Mouse (Mus musculus) kidney, postnatal 0 days (tissue): Measurements from ENCODE around the gene Pfas. TPM values are rescaled to one million over a fixed set of nuclear protein-coding genes. Genes with fewer than 3 reads are reported as not detected.

Experiments used
- ATAC-seq: fragments of 200-750 bp; cut with Nextera tagmentation; replicated peaks from 2 replicates; pipeline ENCODE4 v1.8.0; 2017; ENCODE audit warnings: low read depth, moderate number of reproducible peaks, moderate TSS enrichment, moderate library complexity; ENCODE audit not compliant: low FRiP score
- DNase-seq: peaks from one replicate; pipeline ENCODE4 v3.0.0-alpha.2; 2016; ENCODE audit warnings: low spot score
- H3K27ac ChIP-seq: fragments of 300-500 bp; sonication (generic); 2 replicates; pipeline ENCODE4 v1.5.1; 2014; ENCODE audit warnings: mild to moderate bottlenecking
- H3K27me3 ChIP-seq: fragments of 300-500 bp; sonication (generic); 2 replicates; pipeline ENCODE4 v1.6.1; 2014; ENCODE audit warnings: low read length, mixed read lengths; ENCODE audit not compliant: insufficient read depth
- H3K36me3 ChIP-seq: fragments of 300-500 bp; sonication (generic); 2 replicates; pipeline ENCODE4 v1.6.1; 2014; ENCODE audit warnings: low read length, mixed read lengths; ENCODE audit not compliant: insufficient read depth
- H3K4me1 ChIP-seq: fragments of 300-500 bp; sonication (generic); replicated peaks from 2 replicates; pipeline ENCODE4 v1.6.1; 2014; ENCODE audit warnings: antibody characterized with exemption, low read length, mixed read lengths; ENCODE audit not compliant: insufficient read depth
- H3K4me2 ChIP-seq: fragments of 300-500 bp; sonication (generic); 2 replicates; pipeline ENCODE4 v1.6.1; 2014; ENCODE audit warnings: mild to moderate bottlenecking, low read length, moderate library complexity, mixed read lengths
- H3K4me3 ChIP-seq: fragments of 300-500 bp; sonication (generic); replicated peaks from 2 replicates; pipeline ENCODE4 v1.5.1; 2014; ENCODE audit warnings: low read depth, low read length
- H3K9ac ChIP-seq: fragments of 300-500 bp; sonication (generic); 2 replicates; pipeline ENCODE4 v1.6.1; 2014; ENCODE audit warnings: low read depth, low read length
- H3K9me3 ChIP-seq: fragments of 300-500 bp; sonication (generic); replicated peaks from 2 replicates; pipeline ENCODE4 v1.6.1; 2016; ENCODE audit warnings: low read length, inconsistent platforms, mixed read lengths
- CTCF ChIP-seq: IDR thresholded peaks from 2 replicates; pipeline ENCODE4 v1.5.1; 2016; ENCODE audit warnings: antibody characterized with exemption, low read depth, mild to moderate bottlenecking, moderate library complexity
- WGBS: fragments of 180-500 bp; shearing (Covaris S2); extraction: QIAGEN DNeasy Blood & Tissue Kit; methylation state at CpG from one replicate; pipeline ENCODE4 v1.1.7; 2014; 5-methylcytosine and 5-hydroxymethylcytosine counted together
- polyA plus RNA-seq: library from polyadenylated mRNA; unstranded; fragments of >200 nt; fragmentation: Nextera tagmentation; extraction: Ambion mirVana; gene quantifications from 2 replicates; pipeline ENCODE4 v1.2.1, GENCODE M21; 2015

The Pfas gene
- polyA plus RNA-seq, 1 experiment from 2014 or later = 20.9 TPM

- Histone ChIP-seq H3K4me1 (peaks cover 11% of the 10 kb centered on the region), H3K27ac (no peak overlapping the region), H3K4me3 (no peak overlapping the region), H3K36me3 (0 out of 2 replicates have a peak, but pooled peaks cover 17% of the 10 kb centered on the region), H3K27me3 (no peaks in the 10 kb centered on the region), H3K9ac (0 out of 2 replicates have a peak overlapping the region, but pooled peaks have one; percentile 18), H3K9me3 (no peaks in the 10 kb centered on the region), H3K4me2 (0 out of 2 replicates have a peak overlapping the region, but pooled peaks have one; percentile 87)
- ATAC-seq = no peak
- DNase-seq = no peak
- WGBS = 90% methylated on average over 12 of the region's 12 CpGs
- TF ChIP-seq CTCF = no peak
Observed at GRCm38 (mm10) chr11:69047592-69047991, 39.3 kb upstream of the Pfas start.

GRCm38 (mm10) chr11:69046395-69046774 is 38.1 kb upstream of the Pfas start:
- no peak for DNase-seq
- peak overlapping the region; percentile 66 for H3K9ac ChIP-seq
- no peak for ATAC-seq
- H3K27ac ChIP-seq = peak overlapping the region; percentile 84; the same call in 1 of the 2 replicates
- TF ChIP-seq CTCF = no peak
- no peaks in the 10 kb centered on the region for H3K9me3 ChIP-seq
- 6% methylated on average over 9 of the region's 9 CpGs for WGBS
- 0 out of 2 replicates have a peak, but pooled peaks cover 17% of the 10 kb centered on the region for H3K36me3 ChIP-seq
- no peaks in the 10 kb centered on the region for H3K27me3 ChIP-seq
- peaks cover 11% of the 10 kb centered on the region for H3K4me1 ChIP-seq
- peak overlapping the region; percentile 80 for H3K4me3 ChIP-seq
- H3K4me2 ChIP-seq = peak overlapping the region; percentile 87

- Histone ChIP-seq H3K9me3 (no peaks in the 10 kb centered on the region), H3K36me3 (0 out of 2 replicates have a peak, but pooled peaks cover 13% of the 10 kb centered on the region), H3K4me3 (peak within 1 kb of the TSS; percentile 80), H3K9ac (peak within 1 kb of the TSS; percentile 66), H3K27ac (peak within 1 kb of the TSS; percentile 84), H3K4me2 (peak within 1 kb of the TSS; percentile 87), H3K4me1 (peaks cover 11% of the 10 kb centered on the region), H3K27me3 (no peaks in the 10 kb centered on the region)
- TF ChIP-seq CTCF = no peak
- ATAC-seq (peak; percentile 63), DNase-seq (peak; percentile 97)
- under 1% methylated on average over 52 of the region's 54 CpGs for WGBS
Observed at GRCm38 (mm10) chr11:69045531-69046394, 37.5 kb upstream of the Pfas start, which contains the start of gene Aurkb. Aurkb (plus strand) TSS chr11:69045647.

- TF ChIP-seq CTCF = no peak
- Histone ChIP-seq H3K36me3 (peaks cover 13% of the 10 kb centered on the region), H3K9me3 (no peaks in the 10 kb centered on the region), H3K4me2 (0 out of 2 replicates have a peak overlapping the region, but pooled peaks have one; percentile 68), H3K27ac (no peak overlapping the region), H3K4me3 (no peak overlapping the region), H3K27me3 (no peaks in the 10 kb centered on the region), H3K9ac (no peak overlapping the region), H3K4me1 (peaks cover 12% of the 10 kb centered on the region; the same call in 1 of the 2 replicates)
- DNase-seq (no peak), ATAC-seq (no peak)
- 78% methylated on average over 5 of the region's 5 CpGs for WGBS
Observed at GRCm38 (mm10) chr11:69038173-69038572, 29.9 kb upstream of the Pfas start.

DNA sequence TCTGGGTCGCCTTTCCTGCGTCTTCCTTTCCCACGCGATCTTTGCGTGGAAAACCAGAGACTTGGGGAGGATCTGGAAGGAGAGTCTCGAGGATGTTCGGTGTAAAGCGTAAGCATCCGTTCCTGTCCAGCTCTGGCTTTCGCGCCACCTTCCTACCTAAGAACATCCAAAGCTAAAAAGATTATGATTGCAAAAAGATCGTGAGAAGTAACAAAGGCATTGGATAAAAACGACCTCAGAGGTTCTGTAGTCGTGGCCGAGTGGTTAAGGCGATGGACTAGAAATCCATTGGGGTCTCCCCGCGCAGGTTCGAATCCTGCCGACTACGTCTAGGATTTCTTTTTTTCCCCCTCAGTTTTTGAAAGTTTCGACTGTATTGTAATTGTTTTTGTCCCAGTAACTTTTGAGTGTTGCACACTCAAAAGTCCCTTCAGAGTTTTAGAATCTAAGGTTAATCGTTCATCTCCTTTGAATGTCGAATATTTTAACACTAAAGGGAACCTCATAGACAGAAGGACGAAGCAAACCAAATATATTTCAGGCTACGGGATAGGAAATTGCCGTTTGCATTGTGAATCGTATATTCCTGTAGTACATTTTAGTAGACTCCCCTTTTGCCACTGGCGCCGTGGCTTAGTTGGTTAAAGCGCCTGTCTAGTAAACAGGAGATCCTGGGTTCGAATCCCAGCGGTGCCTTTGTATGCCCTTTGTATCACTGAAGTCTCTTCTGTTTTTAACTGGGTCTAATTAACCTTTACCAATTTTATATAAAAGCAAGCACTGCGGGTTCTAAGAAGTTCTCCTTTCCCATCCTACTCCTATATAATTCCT is 29.2 kb upstream of the Pfas start:
- no peak for TF ChIP-seq CTCF
- peak overlapping the region; percentile 62 for H3K4me2 ChIP-seq
- H3K9me3 ChIP-seq = no peaks in the 10 kb centered on the region
- peak overlapping the region; percentile 75 for H3K9ac ChIP-seq
- ATAC-seq (no peak), DNase-seq (peak; percentile 88)
- H3K27me3 ChIP-seq = no peaks in the 10 kb centered on the region
- H3K4me1 ChIP-seq = peaks cover 12% of the 10 kb centered on the region; the same call in 1 of the 2 replicates
- WGBS = under 1% methylated on average over 34 of the region's 34 CpGs
- H3K27ac ChIP-seq = peak overlapping the region; percentile 86
- H3K4me3 ChIP-seq = peak overlapping the region; percentile 82
- H3K36me3 ChIP-seq = peaks cover 19% of the 10 kb centered on the region
